Mouse (Mus musculus): ENCODE measurements around the gene Nme6.
"Not testable (repeated sequence)": the region's sequence is repeated elsewhere in the genome, so short reads cannot be mapped to it uniquely, and the experiment has no call there.

Nme6 gene

GRCm38 (mm10) chr9:109832391-109833087, at the start of gene Nme6:
TSS of gene Nme6 (plus strand) at chr9:109832749.
- DNase-seq: peak; percentile 93

GRCm38 (mm10) chr9:109790570-109790969, 42.0 kb upstream of the Nme6 start, which contains the start of gene Fbxw27:
TSS of gene Fbxw27 (minus strand) at chr9:109790670.
- not testable (repeated sequence) for DNase-seq

- DNase-seq: no peak
These were observed 37.3 kb upstream of the Nme6 start for GRCm38 (mm10) chr9:109795221-109795620.

- no peak for DNase-seq
These were observed 36.7 kb upstream of the Nme6 start for GRCm38 (mm10) chr9:109795811-109796210.

GRCm38 (mm10) chr9:109798051-109798450, 34.5 kb upstream of the Nme6 start:
- DNase-seq: peak; percentile 32

- not testable (repeated sequence) for DNase-seq
These were observed 27.0 kb upstream of the Nme6 start for GRCm38 (mm10) chr9:109805596-109805995.

- no peak for DNase-seq
These were observed 26.3 kb upstream of the Nme6 start for GRCm38 (mm10) chr9:109806260-109806659.

- DNase-seq: no peak
These were observed 25.8 kb upstream of the Nme6 start for GRCm38 (mm10) chr9:109806695-109807293.

- DNase-seq: no peak
These were observed 24.7 kb upstream of the Nme6 start for GRCm38 (mm10) chr9:109807898-109808297.

- DNase-seq: no peak
These were observed 20.6 kb upstream of the Nme6 start, which contains the start of gene Spink8 for GRCm38 (mm10) chr9:109811980-109812379. TSS of gene Spink8 (plus strand) at chr9:109812280.

- no peak for DNase-seq
These were observed 19.1 kb upstream of the Nme6 start for GRCm38 (mm10) chr9:109813424-109813823.

- DNase-seq: no peak
These were observed 16.2 kb upstream of the Nme6 start for GRCm38 (mm10) chr9:109816341-109816740.

GRCm38 (mm10) chr9:109825739-109826138, 6.8 kb upstream of the Nme6 start:
- no peak for DNase-seq

- no peak for DNase-seq
These were observed 6.4 kb upstream of the Nme6 start for GRCm38 (mm10) chr9:109826181-109826580.

- no peak for DNase-seq
These were observed 501 bp downstream of the Nme6 start for GRCm38 (mm10) chr9:109833088-109833412.

GRCm38 (mm10) chr9:109849312-109849758, 16.8 kb downstream of the Nme6 start, which contains the start of gene Camp:
TSS of gene Camp (minus strand) at chr9:109849617.
- DNase-seq: peak; percentile 47

GRCm38 (mm10) chr9:109850099-109850498, 17.6 kb downstream of the Nme6 start:
- no peak for DNase-seq

GRCm38 (mm10) chr9:109854341-109854740, 21.8 kb downstream of the Nme6 start:
- no peak for DNase-seq

- DNase-seq: no peak
These were observed 23.4 kb downstream of the Nme6 start for GRCm38 (mm10) chr9:109855947-109856346.

- DNase-seq: peak; percentile 92
These were observed 30.0 kb downstream of the Nme6 start for GRCm38 (mm10) chr9:109862397-109863044.

GRCm38 (mm10) chr9:109863085-109863484, 30.5 kb downstream of the Nme6 start:
- no peak for DNase-seq

- no peak for DNase-seq
These were observed 33.7 kb downstream of the Nme6 start for GRCm38 (mm10) chr9:109866218-109866617.

- DNase-seq: no peak
These were observed 38.5 kb downstream of the Nme6 start for GRCm38 (mm10) chr9:109870983-109871572.

Data from kidney, postnatal 10 days (tissue).